Mouse (Mus musculus) embryonic fibroblast, embryonic 13.5 days (primary cell): ENCODE results near the gene 9130008F23Rik. TPM values are rescaled to one million over a fixed set of nuclear protein-coding genes. Genes with fewer than 3 reads are reported as not detected.

Experiments
- H3K27ac ChIP-seq: 2 replicates; pipeline ENCODE4 v1.5.1; 2012; ENCODE audit warnings: low read length, control low read depth, inconsistent platforms; ENCODE audit not compliant: insufficient read depth
- H3K4me1 ChIP-seq: 2 replicates; pipeline ENCODE4 v1.6.1; 2011; ENCODE audit warnings: low read length; ENCODE audit not compliant: control insufficient read depth, insufficient read depth
- H3K4me3 ChIP-seq: 2 replicates; pipeline ENCODE4 v1.5.1; 2011; ENCODE audit warnings: mild to moderate bottlenecking, control low read depth, low read length; ENCODE audit not compliant: insufficient read depth
- CTCF ChIP-seq: IDR thresholded peaks from 2 replicates; pipeline ENCODE4 v1.5.1; 2011; ENCODE audit warnings: mild to moderate bottlenecking, control low read depth, low read length, moderate library complexity, borderline replicate concordance; ENCODE audit not compliant: insufficient read depth
- POLR2A ChIP-seq: IDR thresholded peaks from 2 replicates; pipeline ENCODE4 v1.6.1; 2011; ENCODE audit warnings: low read depth, mild to moderate bottlenecking, control low read depth, low read length, moderate library complexity
- polyA plus RNA-seq: library from polyadenylated mRNA; stranded (reverse); fragments of >200 nt; gene quantifications from 2 replicates; pipeline ENCODE4 v1.2.4, GENCODE M21; 2011; ENCODE audit warnings: low read depth; ENCODE audit not compliant: missing spikeins, insufficient read length

The 9130008F23Rik gene
- polyA plus RNA-seq, 1 experiment = 6.2 TPM

GRCm38 (mm10) chr17:40831870-40832269 lies 48.5 kb downstream of the 9130008F23Rik start:
- Histone ChIP-seq H3K4me3 (no peak overlapping the region), H3K4me1 (no peaks in the 10 kb centered on the region), H3K27ac (no peak overlapping the region)
- peak; percentile 27; the same call in 1 of the 2 replicates for TF ChIP-seq CTCF
- no peak for TF ChIP-seq POLR2A

Other genes starting within 250 kb of the 9130008F23Rik start
- gene Esp3, start 248.5 kb downstream of the 9130008F23Rik start, polyA plus RNA-seq = not detected in 2 replicates
- gene Esp1, start 153.4 kb downstream of the 9130008F23Rik start, polyA plus RNA-seq = not detected in 2 replicates
- gene Crisp2, start 73.6 kb downstream of the 9130008F23Rik start, polyA plus RNA-seq = 0.40 TPM in 1 of 2 replicates, not detected in the other
- not detected in 2 replicates for gene Rhag, start 69.4 kb downstream of the 9130008F23Rik start, polyA plus RNA-seq
- gene Glyatl3, start 33.8 kb upstream of the 9130008F23Rik start, polyA plus RNA-seq = not detected in 2 replicates
- 25.9 and 27.8 TPM in 2 replicates for gene Mut, start 54.1 kb upstream of the 9130008F23Rik start, polyA plus RNA-seq
- 11.6 and 20.8 TPM in 2 replicates for gene Cenpq, start 54.5 kb upstream of the 9130008F23Rik start, polyA plus RNA-seq